In genomic region chr12:55399128-55399677, GRCm38 (mm10) we compare ENCODE assay signal across 8 mouse cellular contexts. TPM values are rescaled to one million over a fixed set of nuclear protein-coding genes. Genes with fewer than 3 reads are reported as not detected.
DNase-seq lines count a peak whose midpoint lies in the region; ATAC-seq and TF ChIP-seq lines count a peak whose summit lies in the region.

No protein-coding gene starts in this region.

- H3K9me3 ChIP-seq in kidney, postnatal 0 days (replicated peaks; ENCODE audit: low read length), result no peaks in the 10 kb centered on the region
- H3K9me3 ChIP-seq in embryonic facial prominence, embryonic 12.5 days, result no peaks in the 10 kb centered on the region
- no peaks in the 10 kb centered on the region for H3K9me3 ChIP-seq in intestine, embryonic 15.5 days

- ATAC-seq in kidney, postnatal 0 days (replicated peaks; ENCODE audit: low FRiP score, low read depth), result 0 out of 2 replicates have a peak, but pooled peaks have one; percentile 3
- ATAC-seq in embryonic facial prominence, embryonic 12.5 days (ENCODE audit: insufficient number of reproducible peaks, insufficient read depth, low FRiP score, low TSS enrichment), result no peak
- peak; percentile 37 for ATAC-seq in intestine, embryonic 15.5 days
- ATAC-seq in monocyte, adult 5-6 weeks (replicated peaks; ENCODE audit: insufficient number of reproducible peaks, low FRiP score, low TSS enrichment, poor library complexity, severe bottlenecking), result 0 out of 2 replicates have a peak, but pooled peaks have one; percentile 13

- H3K4me3 ChIP-seq in kidney, postnatal 0 days (replicated peaks; ENCODE audit: low read depth, low read length), result peak overlapping the region; percentile 67
- peak overlapping the region; percentile 89 for H3K4me3 ChIP-seq in embryonic facial prominence, embryonic 12.5 days
- peak overlapping the region; percentile 74 for H3K4me3 ChIP-seq in intestine, embryonic 15.5 days (replicated peaks)

- DNase-seq in kidney, postnatal 0 days (ENCODE audit: low spot score), result no peak
- DNase-seq in kidney, postnatal 25 days, result no peak
- DNase-seq in urinary bladder, postnatal 36 days (ENCODE audit: low spot score in 2 of 2), result no peak
- no peak for DNase-seq in right cerebral cortex, adult 18-20 months
- DNase-seq in adrenal gland, adult 18-20 months (ENCODE audit: low spot score in 2 of 2), result no peak

- peaks cover 9% of the 10 kb centered on the region; the same call in 1 of the 2 replicates for H3K4me1 ChIP-seq in kidney, postnatal 0 days (replicated peaks; ENCODE audit: insufficient read depth, low read length)
- peaks cover 12% of the 10 kb centered on the region for H3K4me1 ChIP-seq in embryonic facial prominence, embryonic 12.5 days
- H3K4me1 ChIP-seq in intestine, embryonic 15.5 days (replicated peaks), result 0 out of 2 replicates have a peak, but pooled peaks cover 2% of the 10 kb centered on the region

- H3K27me3 ChIP-seq in kidney, postnatal 0 days (ENCODE audit: insufficient read depth, low read length), result no peaks in the 10 kb centered on the region
- H3K27me3 ChIP-seq in embryonic facial prominence, embryonic 12.5 days, result no peaks in the 10 kb centered on the region
- H3K27me3 ChIP-seq in intestine, embryonic 15.5 days (replicated peaks), result no peaks in the 10 kb centered on the region

- no peaks in the 10 kb centered on the region for H3K36me3 ChIP-seq in kidney, postnatal 0 days (ENCODE audit: insufficient read depth, low read length)
- 0 out of 2 replicates have a peak, but pooled peaks cover 8% of the 10 kb centered on the region for H3K36me3 ChIP-seq in embryonic facial prominence, embryonic 12.5 days
- H3K36me3 ChIP-seq in intestine, embryonic 15.5 days, result no peaks in the 10 kb centered on the region

- peak overlapping the region; percentile 85 for H3K9ac ChIP-seq in kidney, postnatal 0 days (ENCODE audit: low read depth, low read length)
- H3K9ac ChIP-seq in embryonic facial prominence, embryonic 12.5 days, result peak overlapping the region; percentile 87
- peak overlapping the region; percentile 86 for H3K9ac ChIP-seq in intestine, embryonic 15.5 days

- peak overlapping the region; percentile 68 for H3K4me2 ChIP-seq in kidney, postnatal 0 days (ENCODE audit: low read length)
- H3K4me2 ChIP-seq in embryonic facial prominence, embryonic 12.5 days (replicated peaks), result peak overlapping the region; percentile 97
- H3K4me2 ChIP-seq in intestine, embryonic 15.5 days (replicated peaks), result peak overlapping the region; percentile 59

- peak overlapping the region; percentile 98 for H3K27ac ChIP-seq in kidney, postnatal 0 days
- H3K27ac ChIP-seq in embryonic facial prominence, embryonic 12.5 days, result peak overlapping the region; percentile 93
- peak overlapping the region; percentile 85 for H3K27ac ChIP-seq in intestine, embryonic 15.5 days

- TF ChIP-seq CTCF in kidney, postnatal 0 days (IDR thresholded peaks at IDR 0.05; ENCODE audit: low read depth), result no peak

- WGBS in kidney, postnatal 0 days, result 1% methylated on average over 20 of the region's 20 CpGs
- under 1% methylated on average over 20 of the region's 20 CpGs for WGBS in embryonic facial prominence, embryonic 12.5 days
- WGBS in intestine, embryonic 15.5 days, result 1% methylated on average over 20 of the region's 20 CpGs

RNA-seq across cellular contexts. Expression of gene Psma6, which starts 15.2 kb away (rescaled TPM):
- 415 and 419 TPM in 2 replicates for polyA plus RNA-seq in kidney, postnatal 0 days (2015; fragmentation: Nextera tagmentation; extraction: Ambion mirVana)
- polyA plus RNA-seq in embryonic facial prominence, embryonic 12.5 days (2016; fragmentation: Nextera tagmentation; extraction: Ambion mirVana), result 435 and 447 TPM in 2 replicates
- polyA plus RNA-seq in intestine, embryonic 15.5 days (2015; fragmentation: Nextera tagmentation; extraction: Ambion mirVana), result 413 and 421 TPM in 2 replicates
- 235 to 325 TPM (median 287 TPM) in 3 replicates for total RNA-seq in monocyte, adult 5-6 weeks (2017)
- total RNA-seq in adrenal gland, adult 18-20 months (2021), result 100 to 1,000 TPM; 230 to 239 TPM
